ENCODE assay signal across 8 mouse cellular contexts in the genomic region with DNA sequence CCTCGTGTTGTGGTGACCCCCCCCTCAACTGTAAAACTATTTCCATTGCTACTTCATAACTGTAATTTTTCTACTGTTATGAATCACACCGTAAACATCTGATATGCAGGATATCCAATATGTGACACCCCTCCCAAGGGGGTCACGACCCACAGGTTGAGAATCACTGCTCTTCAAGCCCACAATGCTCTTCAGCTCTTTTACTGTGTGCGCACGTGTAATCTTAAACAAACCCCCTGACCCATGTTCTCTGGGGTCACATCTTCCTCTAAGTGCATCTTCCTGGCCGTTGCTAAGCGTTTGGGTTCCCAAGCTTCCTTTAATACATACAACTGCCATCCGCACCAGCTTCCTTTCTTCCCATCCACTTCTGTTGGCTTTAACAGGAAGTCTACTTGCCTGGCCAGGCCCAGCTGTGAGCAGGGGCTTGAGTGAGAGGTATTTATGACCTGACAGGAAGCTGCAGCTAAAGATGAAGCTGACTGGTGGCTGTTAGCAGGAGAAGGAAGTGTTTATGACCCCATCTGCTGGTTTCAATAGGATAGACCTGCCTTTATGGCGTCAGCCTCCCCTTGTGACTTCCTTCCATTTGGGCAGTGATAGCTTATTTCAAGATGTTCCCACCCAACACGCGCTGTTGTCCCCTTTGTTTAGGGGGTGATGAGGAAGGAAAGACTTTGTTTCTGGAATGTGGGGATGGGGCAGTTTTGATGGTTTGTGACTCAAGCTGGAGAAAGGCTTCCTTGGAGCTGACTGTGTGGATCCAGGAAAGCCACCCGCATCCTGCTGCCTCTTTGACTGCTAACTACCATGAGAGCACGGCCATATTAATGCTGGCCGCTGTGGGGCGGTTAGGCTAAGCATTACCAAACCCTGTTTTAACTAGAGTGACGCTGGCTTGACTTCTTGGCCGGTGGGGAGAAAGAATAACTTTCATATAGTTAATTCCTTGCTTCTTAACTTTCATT.
A peak's percentile ranks its signal among the peaks of the same experiment; 100 is the strongest.
DNase-seq lines count a peak whose midpoint lies in the region; ATAC-seq and TF ChIP-seq lines count a peak whose summit lies in the region.

No protein-coding gene starts in this region.

- no peaks in the 10 kb centered on the region for H3K36me3 ChIP-seq in intestine, postnatal 0 days (ENCODE audit: control insufficient read depth, insufficient read depth)
- no peaks in the 10 kb centered on the region for H3K36me3 ChIP-seq in liver, embryonic 16.5 days (ENCODE audit: control insufficient read depth, insufficient read depth)
- H3K36me3 ChIP-seq in hindbrain, embryonic 10.5 days = no peaks in the 10 kb centered on the region

- no peak; the same call in 1 of the 2 replicates for ATAC-seq in intestine, postnatal 0 days
- peak; percentile 26; the same call in 1 of the 2 replicates for ATAC-seq in liver, embryonic 16.5 days (ENCODE audit: low read depth)

- no peak overlapping the region for H3K4me3 ChIP-seq in intestine, postnatal 0 days (ENCODE audit: low read depth, low read length)
- H3K4me3 ChIP-seq in liver, embryonic 16.5 days (ENCODE audit: low read depth, low read length) = no peak overlapping the region
- H3K4me3 ChIP-seq in hindbrain, embryonic 10.5 days = no peak overlapping the region

- 62% methylated on average over 17 of the region's 17 CpGs for WGBS in intestine, postnatal 0 days
- 29% methylated on average over 17 of the region's 17 CpGs for WGBS in liver, embryonic 16.5 days (ENCODE audit: insufficient replicate concordance)
- 83% methylated on average over 17 of the region's 17 CpGs for WGBS in hindbrain, embryonic 10.5 days

- no peak overlapping the region for H3K4me2 ChIP-seq in intestine, postnatal 0 days (replicated peaks; ENCODE audit: low read depth)
- no peak overlapping the region for H3K4me2 ChIP-seq in liver, embryonic 16.5 days (ENCODE audit: low read depth, low read length)

- no peaks in the 10 kb centered on the region for H3K27me3 ChIP-seq in intestine, postnatal 0 days (replicated peaks; ENCODE audit: control insufficient read depth, insufficient read depth, low read length)
- H3K27me3 ChIP-seq in liver, embryonic 16.5 days (ENCODE audit: control insufficient read depth, insufficient read depth, low read depth, low read length) = no peaks in the 10 kb centered on the region
- H3K27me3 ChIP-seq in hindbrain, embryonic 10.5 days (ENCODE audit: insufficient read depth, poor library complexity, severe bottlenecking) = peaks cover 12% of the 10 kb centered on the region

- DNase-seq in thymus, postnatal 14 days = peak; percentile 24
- DNase-seq in thymus, postnatal 36 days = no peak
- peak; percentile 49 for DNase-seq in yolk sac, embryonic 10.5 days (ENCODE audit: low spot score)
- no peak for DNase-seq in urinary bladder, postnatal 10 days (ENCODE audit: low spot score)
- DNase-seq in layer of hippocampus, adult 8-10 months (ENCODE audit: low spot score in 2 of 2) = no peak
- no peak for DNase-seq in hindbrain, embryonic 10.5 days (ENCODE audit: low spot score)

- no peak overlapping the region for H3K9ac ChIP-seq in intestine, postnatal 0 days (ENCODE audit: low read depth, low read length)
- no peak overlapping the region for H3K9ac ChIP-seq in liver, embryonic 16.5 days (ENCODE audit: low read depth, low read length)

- peaks cover 8% of the 10 kb centered on the region for H3K4me1 ChIP-seq in intestine, postnatal 0 days (replicated peaks; ENCODE audit: control insufficient read depth, insufficient read depth, low read length)
- no peaks in the 10 kb centered on the region for H3K4me1 ChIP-seq in liver, embryonic 16.5 days (ENCODE audit: control insufficient read depth, low read depth, low read length)
- H3K4me1 ChIP-seq in hindbrain, embryonic 10.5 days (replicated peaks) = peaks cover 31% of the 10 kb centered on the region

- no peaks in the 10 kb centered on the region for H3K9me3 ChIP-seq in intestine, postnatal 0 days (ENCODE audit: control insufficient read depth)
- H3K9me3 ChIP-seq in liver, embryonic 16.5 days (replicated peaks; ENCODE audit: control insufficient read depth, low read length) = no peaks in the 10 kb centered on the region
- H3K9me3 ChIP-seq in hindbrain, embryonic 10.5 days = no peaks in the 10 kb centered on the region

- TF ChIP-seq CTCF in intestine, postnatal 0 days (IDR thresholded peaks at IDR 0.05; ENCODE audit: low read depth) = peak; percentile 23; the same call in 1 of the 2 replicates

- H3K27ac ChIP-seq in intestine, postnatal 0 days (ENCODE audit: low read depth, low read length) = peak overlapping the region; percentile 16; the same call in 1 of the 2 replicates
- no peak overlapping the region; the same call in 1 of the 2 replicates for H3K27ac ChIP-seq in liver, embryonic 16.5 days (ENCODE audit: low read length)
- no peak overlapping the region for H3K27ac ChIP-seq in hindbrain, embryonic 10.5 days

Comparison
In these comparisons a context has a peak if more than half of its experiments do, and no peak if none do; other contexts are left out.
1. DNase-seq: peak in thymus, postnatal 14 days (single experiment) and yolk sac, embryonic 10.5 days (single experiment); none in thymus, postnatal 36 days (0 of 2), urinary bladder, postnatal 10 days (single experiment), layer of hippocampus, adult 8-10 months (0 of 2) and hindbrain, embryonic 10.5 days (single experiment).